Mouse (Mus musculus): Measurements from ENCODE around the gene Aox2.

Aox2 gene

DNA sequence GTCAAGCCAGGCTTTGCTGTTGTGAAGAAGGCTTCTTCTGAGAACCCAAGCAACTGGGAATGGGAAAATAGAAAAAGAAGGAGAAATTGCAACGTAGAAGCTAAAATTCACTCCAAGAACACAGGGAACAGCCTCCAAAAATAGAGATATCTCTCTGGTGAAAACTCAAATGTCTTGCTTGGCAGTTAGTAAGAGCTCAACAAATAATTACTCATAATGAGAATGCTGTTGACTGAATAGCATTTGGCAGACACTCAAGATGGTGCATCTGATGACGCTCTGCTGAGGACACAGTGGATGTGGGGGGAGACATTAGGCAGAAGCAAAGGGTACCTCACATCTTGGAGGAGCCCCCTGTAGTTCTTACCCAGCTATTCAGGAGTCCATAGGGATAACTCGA is 10.0 kb downstream of the Aox2 start:
- no peak for DNase-seq (ENCODE audit: low read depth, low spot score)

DNA sequence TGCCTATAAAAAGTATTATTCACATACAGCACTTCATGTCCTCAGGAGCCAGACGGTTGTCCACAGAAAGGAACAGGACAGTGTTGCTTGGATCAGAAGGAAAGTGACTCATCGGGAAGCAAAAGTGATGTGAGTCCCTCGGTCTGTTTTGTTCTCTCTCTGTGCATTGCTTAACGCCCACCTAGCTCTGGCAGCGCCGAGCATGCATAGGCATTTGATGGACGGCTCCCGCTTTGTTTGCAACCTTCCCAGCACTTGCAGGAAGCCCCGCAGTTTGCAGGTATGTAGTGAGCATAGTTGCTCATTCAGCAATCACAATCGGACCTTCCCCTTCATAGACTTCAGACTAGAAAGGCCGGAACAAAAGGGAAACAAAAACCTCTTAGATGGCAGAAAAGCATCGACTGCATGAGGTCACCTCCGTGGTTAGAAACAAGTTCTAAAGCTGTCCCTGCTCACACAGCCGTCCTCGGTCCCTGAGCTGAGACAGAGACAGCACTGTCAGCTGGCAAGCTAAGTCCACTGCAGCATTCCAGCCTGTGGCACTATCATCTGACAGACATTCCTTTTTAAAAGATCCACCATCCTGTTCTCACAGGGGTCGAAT is 11.8 kb downstream of the Aox2 start:
- no peak for DNase-seq (ENCODE audit: low read depth, low spot score)

DNA sequence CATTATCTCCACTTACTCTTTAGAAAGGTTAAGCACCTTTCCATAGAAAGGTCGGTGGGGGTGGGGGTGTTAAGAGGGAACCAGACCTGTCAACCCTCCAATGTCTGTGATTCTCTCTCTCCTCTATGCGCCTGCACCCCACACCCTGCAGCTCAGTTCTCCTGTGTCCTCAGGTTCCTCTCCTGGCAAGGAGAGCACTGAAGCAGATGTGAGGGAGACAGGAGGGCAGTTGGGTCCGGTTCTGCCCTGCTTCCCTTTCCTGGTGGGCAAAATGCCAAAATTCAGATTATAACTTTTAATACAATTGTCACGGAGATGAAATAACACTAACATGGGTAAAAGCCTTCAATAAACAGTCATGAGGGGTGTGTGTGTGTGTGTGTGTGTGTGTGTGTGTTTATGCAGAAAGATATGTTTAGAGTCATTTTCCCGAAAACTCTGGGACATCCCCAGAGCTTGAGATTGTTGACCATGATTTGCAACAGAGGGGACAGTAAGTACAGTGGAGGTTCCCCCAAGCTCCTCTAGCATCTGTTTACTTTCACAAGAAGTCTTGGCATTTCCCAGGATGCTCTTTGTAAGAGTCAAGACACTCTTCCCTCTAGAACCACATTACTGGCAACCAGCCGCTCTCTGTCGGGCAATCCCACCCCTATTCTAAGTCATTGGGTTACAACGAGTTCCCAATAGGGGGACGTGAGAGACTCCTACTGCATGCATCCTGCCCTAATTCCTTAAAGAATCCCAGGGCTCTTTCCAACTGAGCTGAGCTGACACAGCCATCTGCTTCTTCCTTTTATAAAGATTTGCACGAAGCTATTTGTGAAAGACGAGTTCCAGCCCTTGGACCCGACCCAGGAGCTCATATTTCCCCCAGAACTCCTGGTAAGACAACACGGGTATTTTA is 13.5 kb downstream of the Aox2 start:
- no peak for DNase-seq (ENCODE audit: low read depth, low spot score)

DNA sequence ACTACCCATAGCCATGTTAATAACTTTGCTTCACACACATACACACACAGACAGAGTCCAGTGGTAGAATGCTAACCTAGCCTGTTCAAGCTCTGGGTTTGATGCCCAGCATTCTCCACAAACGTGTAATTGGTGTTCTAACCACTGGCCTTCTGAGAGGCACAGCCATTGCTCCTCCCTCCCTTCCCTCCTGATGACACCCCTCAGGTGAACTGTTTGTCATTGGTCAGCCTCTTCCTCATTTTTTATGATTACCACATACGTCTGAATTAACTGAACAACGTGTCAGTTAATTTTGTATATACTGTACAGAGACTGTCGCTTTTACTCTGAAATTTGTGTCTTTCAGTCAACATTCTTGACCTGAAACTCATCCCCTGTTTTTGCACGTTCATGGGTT is 16.6 kb downstream of the Aox2 start:
- DNase-seq (ENCODE audit: low read depth, low spot score) = no peak

DNA sequence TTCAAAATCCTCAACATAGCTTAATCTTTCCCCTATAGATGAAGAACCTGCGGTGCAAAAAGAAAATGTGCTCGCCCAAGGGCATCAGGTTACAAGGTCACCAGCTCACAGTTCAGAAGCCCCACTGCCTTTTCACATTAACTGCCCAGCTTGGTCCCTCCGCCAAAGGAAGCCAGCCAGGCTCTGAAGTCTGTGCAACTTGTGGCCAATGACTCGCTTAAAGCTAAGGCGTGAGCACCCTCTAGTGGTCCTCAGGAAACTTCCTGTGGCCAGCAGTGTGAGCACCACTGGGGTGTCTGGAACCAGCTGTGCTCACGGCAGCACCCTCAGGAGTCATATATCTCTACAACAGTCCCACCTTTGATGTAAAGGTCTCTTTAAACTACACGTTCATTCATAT is 18.2 kb downstream of the Aox2 start:
- DNase-seq (ENCODE audit: low read depth, low spot score) = peak; percentile 25

DNA sequence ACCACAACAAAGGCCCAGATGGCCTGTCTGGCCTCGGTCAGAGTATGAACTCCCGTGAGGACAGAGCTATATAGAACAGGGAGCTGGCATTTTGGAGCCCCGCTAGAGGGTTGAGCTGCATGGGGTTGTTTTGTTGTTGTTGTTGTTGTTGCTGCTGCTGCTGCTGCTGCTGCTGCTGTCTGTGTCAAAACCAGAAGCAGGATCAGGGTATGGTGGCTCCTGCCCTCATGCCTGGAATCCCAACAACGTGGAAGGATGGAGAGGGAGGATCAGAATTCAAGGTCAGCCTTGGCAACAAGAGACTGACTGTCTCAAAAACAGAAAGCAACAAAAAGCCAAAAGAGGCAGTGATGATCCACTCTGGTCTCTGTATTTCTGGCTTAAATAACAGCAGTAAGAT is 18.7 kb downstream of the Aox2 start:
- no peak for DNase-seq (ENCODE audit: low read depth, low spot score)

DNA sequence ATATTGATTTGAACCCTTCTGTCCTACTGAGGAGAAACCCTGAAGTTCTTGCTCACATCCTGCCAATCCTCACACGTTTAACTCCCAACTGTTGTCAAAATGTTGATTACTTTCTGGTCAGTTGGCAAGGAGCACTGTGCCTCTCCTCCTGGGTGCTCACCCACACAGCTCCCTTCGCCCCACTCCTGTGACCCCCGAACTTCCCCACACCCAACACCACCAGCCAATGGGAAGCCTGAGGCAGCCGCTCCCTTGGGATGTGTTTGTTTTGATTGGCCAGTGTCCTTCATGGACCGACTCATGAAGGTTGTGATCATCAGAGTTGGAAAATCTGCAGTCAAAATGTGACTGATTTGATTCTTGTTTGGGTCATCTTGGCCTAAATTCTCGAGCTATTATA is 20.2 kb downstream of the Aox2 start:
- DNase-seq (ENCODE audit: low read depth, low spot score) = no peak

DNA sequence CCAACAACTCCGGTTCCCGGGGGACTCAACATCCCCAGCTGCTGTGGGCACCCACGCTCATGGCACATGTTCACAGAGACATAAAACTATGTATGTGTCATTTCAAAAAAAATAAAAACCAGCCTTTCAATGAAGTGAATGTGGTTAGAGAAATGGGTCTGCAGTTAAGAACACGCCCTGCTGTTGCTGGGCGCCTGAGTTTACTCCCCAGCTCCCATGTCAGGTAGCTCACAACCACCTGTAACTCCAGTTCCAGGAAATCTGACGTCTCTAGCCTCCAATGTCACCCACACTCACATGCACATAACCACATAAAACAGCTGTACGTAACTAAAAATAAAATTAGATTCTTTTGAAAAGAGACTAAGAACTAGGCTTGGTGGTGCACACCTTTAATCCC is 22.9 kb downstream of the Aox2 start:
- DNase-seq (ENCODE audit: low read depth, low spot score) = no peak

DNA sequence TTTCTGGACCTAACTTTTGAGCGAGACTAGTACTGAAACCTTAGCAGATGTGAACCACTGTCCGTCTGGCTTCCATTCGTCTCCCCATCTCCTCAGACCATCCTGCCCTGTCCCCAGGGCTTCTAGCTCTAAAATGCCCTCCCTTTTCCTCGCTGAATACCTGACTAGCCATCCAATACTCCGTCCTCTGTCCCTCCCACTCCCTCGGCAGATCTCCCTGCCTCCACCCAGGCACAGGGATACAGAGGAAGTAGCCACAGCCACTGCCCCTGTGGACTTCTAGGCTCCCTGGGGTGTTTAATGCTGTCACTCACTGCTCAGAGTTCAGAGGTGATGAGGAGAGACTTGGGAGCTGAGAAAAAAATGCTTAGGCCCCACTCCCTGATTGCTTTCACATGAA is 23.9 kb downstream of the Aox2 start:
- DNase-seq (ENCODE audit: low read depth, low spot score) = no peak

DNA sequence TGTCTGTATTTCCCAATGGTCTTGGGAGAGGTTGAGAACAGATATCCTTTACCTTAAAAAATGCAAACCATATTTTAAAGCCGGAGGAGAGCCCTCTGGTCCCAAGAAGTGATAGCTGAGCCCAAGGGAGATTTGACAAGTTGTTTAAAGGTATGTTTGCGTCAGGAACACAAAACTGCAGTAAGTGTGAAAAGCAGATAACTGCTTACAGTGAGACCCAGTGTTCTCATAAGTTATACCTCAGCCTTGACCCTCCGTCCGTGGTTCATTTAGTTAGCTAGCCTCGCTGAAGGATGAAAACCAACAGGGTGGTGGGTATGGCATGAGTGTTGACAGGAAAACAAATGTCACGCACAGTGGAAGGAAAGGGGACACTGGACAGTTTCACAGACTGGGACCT is 24.9 kb downstream of the Aox2 start:
- no peak for DNase-seq (ENCODE audit: low read depth, low spot score)

DNA sequence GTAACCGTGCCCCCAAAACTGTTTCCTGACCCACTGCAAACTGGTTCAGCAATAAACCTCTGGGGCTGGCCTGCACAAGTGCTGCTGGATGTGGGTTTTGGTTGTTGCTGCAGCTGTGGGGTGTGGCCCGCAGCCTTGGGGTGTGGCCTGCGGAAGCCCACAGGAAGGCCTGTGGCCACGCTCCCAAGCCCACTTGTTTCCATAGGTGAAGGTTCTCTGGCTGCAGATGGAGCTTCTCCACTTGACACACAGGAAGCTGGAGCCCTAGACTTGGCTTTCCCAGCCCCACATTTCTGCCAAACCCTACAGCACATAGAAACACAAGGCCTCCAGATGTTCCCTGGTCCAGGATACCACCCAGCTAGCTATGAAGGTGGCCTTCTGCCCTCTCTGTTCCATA is 25.6 kb downstream of the Aox2 start:
- no peak for DNase-seq (ENCODE audit: low read depth, low spot score)

DNA sequence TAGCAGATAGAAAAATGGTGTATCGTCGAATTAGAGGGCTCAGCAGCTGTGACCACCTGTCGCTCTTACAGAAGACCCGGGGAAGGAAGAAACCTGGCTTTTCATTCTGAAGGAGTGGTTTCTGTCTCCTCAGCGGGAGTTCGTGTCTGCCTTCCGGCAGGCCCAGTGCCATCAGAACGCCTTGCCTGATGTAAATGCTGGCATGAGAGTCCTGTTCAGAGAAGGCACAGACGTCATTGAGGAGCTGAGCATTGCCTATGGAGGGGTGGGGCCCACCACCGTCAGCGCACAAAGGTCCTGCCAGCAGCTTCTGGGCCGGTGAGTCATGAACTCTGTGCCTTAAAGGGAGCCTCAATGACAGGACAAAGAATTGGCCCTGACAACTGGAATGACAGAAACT is 26.2 kb downstream of the Aox2 start:
- no peak for DNase-seq (ENCODE audit: low read depth, low spot score)

DNA sequence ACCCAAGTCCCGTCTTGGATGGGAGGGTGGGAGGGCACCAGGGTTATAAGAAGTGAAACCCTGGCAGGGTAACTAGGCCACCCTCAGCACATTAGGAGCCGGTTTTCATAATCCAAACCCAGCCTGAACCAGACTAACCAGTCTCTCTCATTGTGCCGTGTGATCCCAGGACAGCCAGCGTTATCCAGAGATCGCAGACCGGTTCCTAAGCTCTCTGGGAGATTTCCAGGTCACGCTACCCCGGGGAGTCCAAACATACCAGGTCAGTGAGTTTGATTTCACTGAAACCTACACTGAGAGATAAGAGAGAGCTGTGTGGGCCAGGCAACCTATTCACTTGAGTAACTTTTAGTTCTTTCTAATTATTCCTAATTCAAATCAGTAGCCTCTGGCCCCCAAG is 29.1 kb downstream of the Aox2 start:
- no peak for DNase-seq (ENCODE audit: low read depth, low spot score)

DNA sequence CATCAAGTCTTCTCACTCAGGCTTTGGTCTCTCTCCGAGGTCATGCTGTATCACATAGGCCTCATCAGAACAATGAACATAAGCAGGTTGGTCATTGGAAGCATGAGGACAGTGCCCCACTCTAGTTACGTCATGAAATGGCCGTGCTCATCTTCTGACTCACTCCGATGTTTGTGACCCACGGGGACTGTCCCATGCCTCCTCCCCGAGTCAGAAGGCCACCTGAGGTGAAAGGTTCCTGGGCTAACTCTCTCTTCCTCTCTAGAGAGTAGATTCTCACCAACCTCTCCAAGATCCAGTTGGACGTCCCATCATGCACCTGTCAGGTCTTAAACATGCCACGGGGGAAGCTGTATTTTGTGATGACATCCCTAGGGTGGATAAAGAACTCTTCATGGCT is 30.5 kb downstream of the Aox2 start:
- DNase-seq (ENCODE audit: low read depth, low spot score) = no peak

DNA sequence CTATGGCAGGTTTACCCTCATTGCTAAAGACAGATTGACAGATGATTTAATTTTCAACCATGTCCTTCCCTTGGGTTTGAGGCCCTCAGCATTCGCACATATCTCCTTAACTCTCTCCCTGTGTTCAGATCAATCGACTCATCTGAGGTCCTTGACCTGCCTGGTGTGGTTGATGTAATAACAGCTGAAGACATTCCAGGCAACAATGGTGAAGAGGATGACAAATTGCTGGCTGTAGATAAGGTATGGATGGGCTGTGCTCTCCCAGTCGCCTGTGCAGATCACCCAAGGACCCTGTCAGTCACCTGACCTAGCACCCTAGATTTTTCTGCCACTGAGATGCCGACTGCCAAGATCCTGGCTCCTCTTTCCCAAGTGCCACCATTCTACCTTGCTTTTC is 31.7 kb downstream of the Aox2 start:
- DNase-seq (ENCODE audit: low read depth, low spot score) = no peak

DNA sequence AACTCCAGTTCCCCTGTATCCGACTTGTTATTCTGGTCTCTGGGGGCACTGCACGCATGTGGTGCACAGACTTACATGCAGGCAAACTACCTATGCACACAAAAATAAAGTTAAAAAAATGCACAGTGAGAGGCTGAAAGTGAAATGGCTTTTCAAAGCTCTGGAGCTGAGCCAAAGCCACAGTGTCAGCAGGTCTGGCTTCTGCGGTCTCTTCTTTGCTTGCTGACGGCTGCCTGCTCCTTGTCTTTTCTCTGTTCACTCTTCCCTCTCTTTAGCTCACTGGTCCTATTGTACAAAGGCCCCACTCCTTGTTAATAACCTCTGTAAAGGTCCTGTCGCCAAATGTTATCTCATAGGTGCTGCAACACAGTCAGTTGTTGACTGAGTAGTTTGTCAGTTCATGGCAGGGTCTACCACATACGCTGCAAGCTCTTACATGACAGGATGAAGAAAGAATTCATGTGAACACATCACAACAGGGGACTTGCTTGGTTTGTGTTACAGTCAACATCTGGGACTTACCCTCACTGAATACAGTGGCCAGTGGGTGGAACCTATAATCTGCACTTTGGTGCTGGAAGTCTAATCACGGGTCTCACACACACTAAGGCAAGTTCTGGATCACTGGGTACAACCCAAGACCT is 33.2 kb downstream of the Aox2 start:
- DNase-seq (ENCODE audit: low read depth, low spot score) = no peak

DNA sequence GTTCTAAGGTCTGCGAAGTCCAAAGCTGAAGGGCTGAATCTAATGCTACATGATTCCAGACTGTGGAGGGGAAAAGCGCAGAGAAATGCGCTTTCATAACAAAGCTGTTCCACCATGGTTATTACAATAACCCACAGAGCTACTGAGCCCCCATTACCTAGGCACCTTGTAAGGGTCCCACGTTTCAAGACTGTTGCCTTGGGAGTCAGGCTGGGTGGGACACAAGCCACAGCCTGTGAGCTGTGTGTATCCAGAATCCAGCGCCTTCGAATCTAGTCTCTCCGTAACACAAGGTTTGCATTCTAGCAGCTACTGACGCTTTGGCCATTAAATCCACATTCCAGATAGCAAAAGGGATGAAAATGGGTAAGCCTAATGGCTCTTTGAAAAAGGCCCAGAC is 35.0 kb downstream of the Aox2 start:
- no peak for DNase-seq (ENCODE audit: low read depth, low spot score)

DNA sequence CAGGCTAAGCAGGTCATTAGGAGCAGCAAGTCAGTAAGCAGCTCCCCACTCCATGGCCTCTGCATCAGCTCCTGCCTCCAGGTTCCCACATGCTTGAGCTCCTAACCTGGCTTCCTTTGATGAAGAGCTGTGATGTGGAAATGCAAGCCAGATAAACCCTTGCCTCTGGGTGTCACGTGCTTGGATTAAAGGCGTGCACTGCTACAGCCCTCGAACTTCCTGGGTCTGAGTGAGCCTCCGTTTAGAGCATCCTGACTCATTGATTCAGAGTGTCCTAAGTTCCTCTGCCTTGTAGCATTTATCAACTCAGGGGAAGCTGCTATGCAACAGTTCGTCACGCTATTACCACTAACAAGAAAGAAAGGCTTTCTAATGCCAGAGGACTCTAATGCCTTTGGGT is 37.4 kb downstream of the Aox2 start:
- DNase-seq (ENCODE audit: low read depth, low spot score) = no peak

DNA sequence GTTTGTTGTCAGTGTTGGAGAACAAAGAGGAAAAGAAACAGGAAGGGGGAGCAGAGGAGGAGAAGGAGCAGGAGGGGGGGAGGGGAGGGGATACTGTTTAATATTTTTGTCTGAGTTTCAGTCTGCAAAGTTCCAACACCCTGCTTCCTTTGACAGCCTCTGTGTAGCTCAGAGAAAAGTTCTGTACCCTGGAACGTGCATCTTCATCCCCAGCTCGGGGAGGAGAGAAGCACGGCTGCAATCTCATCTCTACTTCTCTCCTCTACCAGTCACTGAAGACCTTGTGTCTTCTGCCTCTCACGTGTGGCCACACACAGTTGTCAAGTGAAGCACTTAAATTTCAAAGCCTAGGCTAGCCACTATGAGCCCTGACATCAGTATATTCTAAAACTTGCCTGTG is 55.1 kb downstream of the Aox2 start:
- no peak for DNase-seq (ENCODE audit: low read depth, low spot score)

DNA sequence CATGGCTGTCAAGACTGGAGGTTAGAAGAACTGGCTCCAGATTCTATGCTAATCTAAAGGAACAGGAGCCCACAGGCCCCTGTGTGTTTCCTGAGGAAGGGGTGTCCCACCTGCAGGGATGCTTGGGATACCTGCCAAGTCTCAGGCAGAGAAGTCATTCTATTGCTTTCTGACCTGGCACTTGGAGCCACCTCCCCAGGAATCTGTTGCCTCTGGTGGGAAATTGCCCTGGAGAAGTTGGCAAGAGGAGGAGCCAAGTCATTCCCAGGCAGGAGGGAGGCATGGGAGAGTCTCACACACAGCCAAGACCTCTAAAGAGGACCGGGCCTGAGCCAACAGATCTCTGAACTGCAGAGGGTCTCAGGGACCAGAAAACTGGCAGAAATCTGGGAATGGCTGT is 61.8 kb downstream of the Aox2 start:
- DNase-seq (ENCODE audit: low read depth, low spot score) = no peak

DNA sequence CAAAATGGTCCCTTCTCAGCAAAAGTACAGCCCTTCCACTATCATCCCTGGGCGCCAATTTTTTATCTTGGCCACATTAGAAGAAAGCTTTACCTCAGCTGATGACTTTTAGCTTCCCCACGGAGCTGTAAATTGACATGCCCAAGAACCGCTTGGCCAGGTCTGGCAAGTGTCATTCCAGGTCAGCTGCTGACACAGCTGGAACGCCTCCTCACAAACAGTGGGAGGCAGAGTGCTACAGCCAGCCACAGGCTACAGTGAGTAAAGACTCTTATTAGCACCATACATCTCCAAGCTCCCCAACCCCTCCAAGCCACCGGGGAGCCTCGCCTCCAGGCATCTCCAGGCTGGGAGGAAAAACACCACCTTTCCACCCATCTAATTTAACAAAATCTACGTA is 63.5 kb downstream of the Aox2 start:
- no peak for DNase-seq (ENCODE audit: low read depth, low spot score)

DNA sequence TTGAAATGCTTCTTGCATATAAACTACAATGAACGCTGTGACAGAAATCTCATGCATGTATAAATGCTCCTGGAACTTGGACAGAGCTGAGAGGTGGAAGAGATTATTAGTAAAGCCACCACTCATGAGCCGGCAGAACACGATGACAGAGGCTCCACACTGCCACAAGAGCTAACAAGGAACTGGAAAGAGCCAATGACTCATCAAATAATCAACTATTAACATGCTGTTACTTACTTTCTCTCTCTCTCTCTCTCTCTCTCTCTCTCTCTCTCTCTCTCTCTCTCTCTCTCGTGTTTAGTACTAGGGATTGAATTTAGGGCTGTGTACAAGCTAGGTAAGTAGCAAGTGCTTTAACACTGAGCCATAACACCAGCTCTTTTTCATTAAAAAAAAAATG is 65.7 kb downstream of the Aox2 start:
- DNase-seq (ENCODE audit: low read depth, low spot score) = no peak

DNA sequence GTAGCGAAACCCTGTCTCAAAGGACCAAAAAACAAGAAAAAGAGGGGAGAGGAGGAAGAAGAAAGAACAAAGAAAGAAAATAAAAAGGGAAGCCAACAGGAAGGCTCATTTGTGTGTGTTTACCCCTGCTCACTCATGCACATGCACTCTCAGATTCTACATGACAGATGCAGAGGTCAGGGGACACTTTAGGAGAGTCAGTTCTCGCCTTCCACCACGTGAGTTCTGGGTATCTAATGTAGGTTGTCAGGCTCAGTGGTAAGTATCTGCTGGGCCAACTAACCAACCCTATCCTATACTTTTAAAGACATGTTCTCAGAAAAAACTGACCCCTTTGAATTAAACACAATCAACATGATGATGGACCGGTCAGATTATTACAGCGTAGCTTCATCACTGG is 66.4 kb downstream of the Aox2 start:
- no peak for DNase-seq (ENCODE audit: low read depth, low spot score)

Data from retina, adult 2 months (tissue).